Mouse (Mus musculus) limb, embryonic 10.5 days (tissue): Measurements from ENCODE around the gene Fem1b. TPM values are rescaled to one million over a fixed set of nuclear protein-coding genes. Genes with fewer than 3 reads are reported as not detected.

Experiments
- DNase-seq: peaks from one replicate; pipeline ENCODE4 v3.0.0-alpha.2; 2017; ENCODE audit warnings: low spot score
- H3K27ac ChIP-seq: fragments of 300-500 bp; sonication (generic); 2 replicates; pipeline ENCODE4 v1.5.1; 2016; ENCODE audit warnings: mild to moderate bottlenecking
- H3K27me3 ChIP-seq: fragments of 300-500 bp; sonication (generic); 2 replicates; pipeline ENCODE4 v1.6.1; 2016; ENCODE audit warnings: low read depth, mild to moderate bottlenecking; ENCODE audit not compliant: poor library complexity, severe bottlenecking
- H3K36me3 ChIP-seq: fragments of 300-500 bp; sonication (generic); 2 replicates; pipeline ENCODE4 v1.6.1; 2016; ENCODE audit warnings: mild to moderate bottlenecking, moderate library complexity
- H3K4me1 ChIP-seq: fragments of 300-500 bp; sonication (generic); 2 replicates; pipeline ENCODE4 v1.6.1; 2016
- H3K4me3 ChIP-seq: fragments of 300-500 bp; sonication (generic); 2 replicates; pipeline ENCODE4 v1.5.1; 2016; ENCODE audit warnings: mild to moderate bottlenecking, moderate library complexity
- H3K9me3 ChIP-seq: fragments of 300-500 bp; sonication (generic); replicated peaks from 2 replicates; pipeline ENCODE4 v1.6.1; 2016; ENCODE audit warnings: mild to moderate bottlenecking
- WGBS: fragments of 180-500 bp; shearing (Covaris S2); methylation state at CpG from one replicate; pipeline ENCODE4 v1.1.7; 2016; 5-methylcytosine and 5-hydroxymethylcytosine counted together
- polyA plus RNA-seq: library from polyadenylated mRNA; unstranded; fragments of >200 nt; fragmentation: Nextera tagmentation; extraction: Ambion mirVana; gene quantifications from 2 replicates; pipeline ENCODE4 v1.2.1, GENCODE M21; 2016

Gene Fem1b
- polyA plus RNA-seq, 1 experiment from 2014 or later: 30.3 TPM

- Histone ChIP-seq H3K27ac (no peak overlapping the region), H3K4me1 (peaks cover 14% of the 10 kb centered on the region), H3K27me3 (no peaks in the 10 kb centered on the region), H3K9me3 (no peaks in the 10 kb centered on the region), H3K36me3 (peaks cover 7% of the 10 kb centered on the region), H3K4me3 (no peak overlapping the region)
- no peak for DNase-seq
- 78% methylated on average over 5 of the region's 5 CpGs for WGBS
These were observed 25.0 kb downstream of the Fem1b start for GRCm38 (mm10) chr9:62786721-62787120.

- no peak for DNase-seq
- WGBS: 97% methylated on average over 2 of the region's 2 CpGs
- H3K36me3 ChIP-seq: no peaks in the 10 kb centered on the region
- no peaks in the 10 kb centered on the region for H3K27me3 ChIP-seq
- no peaks in the 10 kb centered on the region for H3K9me3 ChIP-seq
- no peak overlapping the region for H3K27ac ChIP-seq
- peaks cover 14% of the 10 kb centered on the region for H3K4me1 ChIP-seq
- no peak overlapping the region for H3K4me3 ChIP-seq
These were observed 27.5 kb downstream of the Fem1b start for GRCm38 (mm10) chr9:62784233-62784632.

- H3K4me3 ChIP-seq: no peak overlapping the region
- H3K27ac ChIP-seq: no peak overlapping the region
- H3K27me3 ChIP-seq: no peaks in the 10 kb centered on the region
- H3K9me3 ChIP-seq: no peaks in the 10 kb centered on the region
- DNase-seq: no peak
- H3K36me3 ChIP-seq: no peaks in the 10 kb centered on the region
- 47% methylated on average over 16 of the region's 16 CpGs for WGBS
- H3K4me1 ChIP-seq: peaks cover 14% of the 10 kb centered on the region
These were observed 28.6 kb downstream of the Fem1b start for GRCm38 (mm10) chr9:62782976-62783781.

GRCm38 (mm10) chr9:62781965-62782364 is 29.8 kb downstream of the Fem1b start:
- no peak overlapping the region; the same call in 1 of the 2 replicates for H3K27ac ChIP-seq
- no peak for DNase-seq

GRCm38 (mm10) chr9:62778721-62779120 is 33.0 kb downstream of the Fem1b start:
- Histone ChIP-seq H3K9me3 (no peaks in the 10 kb centered on the region), H3K36me3 (no peaks in the 10 kb centered on the region), H3K4me3 (no peak overlapping the region), H3K27ac (0 out of 2 replicates have a peak overlapping the region, but pooled peaks have one; percentile 8), H3K27me3 (no peaks in the 10 kb centered on the region), H3K4me1 (peaks cover 28% of the 10 kb centered on the region)
- DNase-seq: no peak
- 93% methylated on average over 9 of the region's 9 CpGs for WGBS

More at GRCm38 (mm10) chr9:62781965-62782364, 29.8 kb downstream of the Fem1b start:
- Histone ChIP-seq H3K9me3 (no peaks in the 10 kb centered on the region), H3K4me1 (peaks cover 22% of the 10 kb centered on the region), H3K36me3 (no peaks in the 10 kb centered on the region), H3K4me3 (no peak overlapping the region), H3K27me3 (no peaks in the 10 kb centered on the region)
- 82% methylated on average over 3 of the region's 3 CpGs for WGBS

- DNase-seq: peak; percentile 75
- Histone ChIP-seq H3K9me3 (no peaks in the 10 kb centered on the region), H3K27me3 (no peaks in the 10 kb centered on the region), H3K36me3 (no peaks in the 10 kb centered on the region), H3K4me3 (no peak overlapping the region), H3K4me1 (peaks cover 19% of the 10 kb centered on the region), H3K27ac (0 out of 2 replicates have a peak overlapping the region, but pooled peaks have one; percentile 40)
- WGBS: 8% methylated on average over 5 of the region's 5 CpGs
These were observed 34.3 kb downstream of the Fem1b start for GRCm38 (mm10) chr9:62777461-62777860.

DNA sequence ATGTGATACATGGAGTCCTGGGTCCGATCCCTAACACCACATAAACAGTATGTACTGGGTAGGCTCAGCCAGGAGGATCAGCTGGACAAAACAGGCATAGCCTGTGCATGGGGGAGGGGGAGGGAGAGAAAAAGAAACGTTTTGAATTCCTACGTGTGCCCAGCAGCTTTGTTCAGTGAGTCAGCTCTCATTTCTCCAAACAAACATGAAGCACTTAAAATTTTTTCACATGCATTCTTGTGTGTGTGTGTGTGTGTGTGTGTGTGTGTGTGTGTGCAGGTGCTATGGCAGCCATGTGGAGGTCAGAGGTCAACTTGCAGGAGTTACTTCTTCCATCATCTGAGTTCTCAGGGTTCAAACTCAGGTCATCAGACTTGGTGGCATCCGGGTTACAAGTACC is 36.3 kb downstream of the Fem1b start:
- DNase-seq: no peak
- no peaks in the 10 kb centered on the region for H3K27me3 ChIP-seq
- H3K4me3 ChIP-seq: no peak overlapping the region
- H3K4me1 ChIP-seq: peaks cover 14% of the 10 kb centered on the region
- WGBS: 56% methylated on average over 4 of the region's 4 CpGs
- H3K36me3 ChIP-seq: no peaks in the 10 kb centered on the region
- H3K27ac ChIP-seq: no peak overlapping the region
- H3K9me3 ChIP-seq: no peaks in the 10 kb centered on the region

DNA sequence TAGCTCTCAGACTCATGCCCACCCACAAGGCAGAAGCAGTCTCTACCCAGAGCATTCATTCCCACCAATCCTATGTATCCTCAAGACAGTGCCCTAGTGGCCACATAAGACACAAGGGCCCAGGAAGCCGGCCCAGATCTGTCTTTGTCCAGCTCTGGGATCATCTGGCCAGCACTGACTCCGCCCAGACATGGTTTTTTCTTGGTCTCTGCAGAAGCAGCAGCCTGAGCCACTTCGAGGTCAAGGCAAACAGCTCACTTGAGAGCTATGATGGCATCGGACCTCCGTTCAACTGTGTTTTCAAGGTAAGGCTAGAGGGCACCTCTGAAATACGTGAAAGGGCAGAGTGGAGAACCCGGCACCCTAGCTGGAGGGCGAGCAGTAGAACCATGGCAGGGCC is 39.0 kb downstream of the Fem1b start:
- H3K4me1 ChIP-seq: peaks cover 13% of the 10 kb centered on the region
- H3K36me3 ChIP-seq: no peaks in the 10 kb centered on the region
- WGBS: 83% methylated on average over 8 of the region's 8 CpGs
- H3K27me3 ChIP-seq: no peaks in the 10 kb centered on the region
- H3K27ac ChIP-seq: no peak overlapping the region
- no peak overlapping the region for H3K4me3 ChIP-seq
- no peaks in the 10 kb centered on the region for H3K9me3 ChIP-seq
- no peak for DNase-seq

DNA sequence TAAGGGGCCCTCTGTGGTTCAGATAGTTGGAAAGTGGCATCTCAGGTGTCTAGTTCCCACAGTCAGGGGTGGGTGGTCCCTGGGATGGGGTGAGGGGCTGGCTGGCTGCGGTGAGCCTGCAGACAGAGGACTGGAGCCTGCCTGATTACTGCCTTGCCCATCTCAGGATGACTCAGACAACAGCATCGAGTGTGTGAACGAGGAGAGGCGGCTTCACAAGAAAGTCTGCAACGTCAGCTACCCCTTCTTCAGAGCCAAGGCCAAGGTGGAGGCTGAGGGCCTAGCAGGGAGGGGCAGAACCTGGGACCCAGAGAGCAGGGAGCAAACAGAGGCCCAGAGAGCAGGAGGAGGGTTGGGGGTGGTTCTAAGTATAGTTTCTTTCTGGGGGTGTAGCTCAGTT is 43.4 kb downstream of the Fem1b start:
- DNase-seq: no peak
- no peak overlapping the region for H3K4me3 ChIP-seq
- peaks cover 13% of the 10 kb centered on the region for H3K4me1 ChIP-seq
- H3K9me3 ChIP-seq: no peaks in the 10 kb centered on the region
- no peaks in the 10 kb centered on the region for H3K36me3 ChIP-seq
- peaks cover 8% of the 10 kb centered on the region; the same call in 1 of the 2 replicates for H3K27me3 ChIP-seq
- 86% methylated on average over 5 of the region's 5 CpGs for WGBS
- H3K27ac ChIP-seq: no peak overlapping the region; the same call in 1 of the 2 replicates

- H3K4me3 ChIP-seq: no peak overlapping the region
- no peaks in the 10 kb centered on the region for H3K36me3 ChIP-seq
- no peaks in the 10 kb centered on the region for H3K9me3 ChIP-seq
- H3K27ac ChIP-seq: 0 out of 2 replicates have a peak overlapping the region, but pooled peaks have one; percentile 2
- WGBS: 67% methylated on average over 17 of the region's 17 CpGs
- peaks cover 16% of the 10 kb centered on the region for H3K4me1 ChIP-seq
- DNase-seq: no peak
- H3K27me3 ChIP-seq: peaks cover 8% of the 10 kb centered on the region; the same call in 1 of the 2 replicates
These were observed 44.3 kb downstream of the Fem1b start for GRCm38 (mm10) chr9:62767464-62767863.

GRCm38 (mm10) chr9:62765346-62765745 is 46.4 kb downstream of the Fem1b start:
- no peak overlapping the region for H3K4me3 ChIP-seq
- H3K36me3 ChIP-seq: no peaks in the 10 kb centered on the region
- 81% methylated on average over 4 of the region's 4 CpGs for WGBS

GRCm38 (mm10) chr9:62763478-62763877 is 48.3 kb downstream of the Fem1b start:
- H3K27me3 ChIP-seq: peaks cover 19% of the 10 kb centered on the region; the same call in 1 of the 2 replicates
- H3K27ac ChIP-seq: no peak overlapping the region
- H3K4me1 ChIP-seq: peaks cover 16% of the 10 kb centered on the region
- 16% methylated on average over 13 of the region's 13 CpGs for WGBS
- no peaks in the 10 kb centered on the region for H3K36me3 ChIP-seq
- no peaks in the 10 kb centered on the region for H3K9me3 ChIP-seq
- no peak for DNase-seq
- H3K4me3 ChIP-seq: no peak overlapping the region

More at GRCm38 (mm10) chr9:62765346-62765745, 46.4 kb downstream of the Fem1b start:
- Histone ChIP-seq H3K9me3 (no peaks in the 10 kb centered on the region), H3K27me3 (peaks cover 19% of the 10 kb centered on the region; the same call in 1 of the 2 replicates), H3K4me1 (peaks cover 16% of the 10 kb centered on the region), H3K27ac (no peak overlapping the region)
- DNase-seq: no peak

- Histone ChIP-seq H3K9me3 (no peaks in the 10 kb centered on the region), H3K4me3 (no peak overlapping the region), H3K36me3 (no peaks in the 10 kb centered on the region), H3K27ac (no peak overlapping the region), H3K4me1 (peaks cover 10% of the 10 kb centered on the region), H3K27me3 (0 out of 2 replicates have a peak, but pooled peaks cover 10% of the 10 kb centered on the region)
- DNase-seq: no peak
- 55% methylated on average over 3 of the region's 3 CpGs for WGBS
These were observed 52.1 kb downstream of the Fem1b start for GRCm38 (mm10) chr9:62759601-62760000.
